Mouse (Mus musculus): ENCODE measurements around the gene Tarbp1. TPM values are rescaled to one million over a fixed set of nuclear protein-coding genes. Genes with fewer than 3 reads are reported as not detected.
"Not testable (repeated sequence)": the region's sequence is repeated elsewhere in the genome, so short reads cannot be mapped to it uniquely, and the experiment has no call there.

Tarbp1 gene
- polyA plus RNA-seq, 1 experiment from 2014 or later = 2.3 TPM

DNA sequence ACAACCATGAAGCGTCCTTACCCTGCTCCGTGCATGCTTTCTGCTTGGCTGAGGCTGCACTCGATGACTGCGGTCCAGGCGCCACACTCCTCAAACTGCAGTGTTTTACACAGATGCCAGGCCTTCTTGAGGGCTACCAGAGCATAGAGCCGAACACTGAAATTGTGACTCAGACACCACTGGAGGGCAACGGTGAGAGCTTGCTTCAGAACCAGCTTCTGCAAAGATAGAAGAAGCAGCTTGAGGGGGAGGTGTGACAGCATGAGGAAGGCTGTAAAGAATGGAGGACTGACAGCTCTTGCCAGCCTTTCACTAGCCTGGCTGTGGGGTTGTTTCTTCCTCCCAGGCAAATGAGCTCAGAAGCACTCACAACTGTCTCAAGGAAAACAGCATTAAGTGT is 41.0 kb downstream of the Tarbp1 start:
- 87% methylated on average over 7 of the region's 7 CpGs for WGBS
- Histone ChIP-seq H3K27me3 (no peaks in the 10 kb centered on the region), H3K36me3 (peaks cover 46% of the 10 kb centered on the region), H3K9me3 (no peaks in the 10 kb centered on the region), H3K4me3 (no peak overlapping the region), H3K4me2 (replicated peaks) (no peak overlapping the region), H3K4me1 (no peaks in the 10 kb centered on the region), H3K27ac (replicated peaks) (no peak overlapping the region), H3K9ac (replicated peaks) (no peak overlapping the region)
- no peak for ATAC-seq (ENCODE audit: low FRiP score, low read depth)

GRCm38 (mm10) chr8:126429635-126430034 is 45.2 kb downstream of the Tarbp1 start:
- Histone ChIP-seq H3K4me3 (no peak overlapping the region), H3K36me3 (peaks cover 60% of the 10 kb centered on the region), H3K27ac (replicated peaks) (no peak overlapping the region), H3K27me3 (no peaks in the 10 kb centered on the region), H3K4me1 (no peaks in the 10 kb centered on the region), H3K9ac (replicated peaks) (no peak overlapping the region), H3K9me3 (no peaks in the 10 kb centered on the region), H3K4me2 (replicated peaks) (no peak overlapping the region)
- WGBS = 94% methylated on average over 5 of the region's 5 CpGs
- no peak for ATAC-seq (ENCODE audit: low FRiP score, low read depth)

DNA sequence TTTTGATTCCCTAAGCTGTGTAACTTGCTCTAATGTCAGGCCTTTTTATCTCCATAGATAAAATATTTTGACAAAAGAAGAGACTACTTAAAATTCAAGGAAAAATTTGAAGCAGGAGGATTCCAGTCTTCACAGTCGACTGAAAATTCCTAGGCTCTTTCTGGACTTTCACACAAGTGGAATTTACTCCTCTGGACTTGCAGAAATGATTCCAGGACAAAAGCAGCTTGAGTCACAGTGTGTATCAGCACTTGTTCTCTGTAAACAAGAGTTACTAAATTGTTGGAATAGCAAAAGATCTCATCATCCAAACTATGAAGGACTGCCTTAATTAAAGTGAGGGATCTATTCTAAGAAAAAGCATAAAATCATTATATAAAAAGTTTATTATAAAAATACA is 49.9 kb downstream of the Tarbp1 start:
- WGBS = 80% methylated on average over 1 of the region's 1 CpGs
- H3K4me3 ChIP-seq = no peak overlapping the region
- no peak overlapping the region for H3K27ac ChIP-seq (replicated peaks)
- H3K4me2 ChIP-seq (replicated peaks) = no peak overlapping the region
- no peak for ATAC-seq (ENCODE audit: low FRiP score, low read depth)
- peaks cover 43% of the 10 kb centered on the region for H3K36me3 ChIP-seq
- H3K9me3 ChIP-seq = no peaks in the 10 kb centered on the region
- no peaks in the 10 kb centered on the region for H3K27me3 ChIP-seq
- H3K9ac ChIP-seq (replicated peaks) = no peak overlapping the region
- peaks cover 14% of the 10 kb centered on the region for H3K4me1 ChIP-seq

- Histone ChIP-seq H3K4me2 (replicated peaks) (no peak overlapping the region), H3K4me3 (no peak overlapping the region), H3K27me3 (no peaks in the 10 kb centered on the region), H3K36me3 (peaks cover 36% of the 10 kb centered on the region), H3K9me3 (no peaks in the 10 kb centered on the region), H3K9ac (replicated peaks) (no peak overlapping the region), H3K4me1 (peaks cover 14% of the 10 kb centered on the region), H3K27ac (replicated peaks) (no peak overlapping the region)
- 93% methylated on average over 4 of the region's 4 CpGs for WGBS
- no peak for ATAC-seq (ENCODE audit: low FRiP score, low read depth)
Observed at GRCm38 (mm10) chr8:126424163-126424562, 50.7 kb downstream of the Tarbp1 start.

GRCm38 (mm10) chr8:126422920-126423300 is 52.0 kb downstream of the Tarbp1 start:
- Histone ChIP-seq H3K9ac (replicated peaks) (peak overlapping the region; percentile 89), H3K27ac (replicated peaks) (peak overlapping the region; percentile 67), H3K36me3 (peaks cover 23% of the 10 kb centered on the region), H3K4me1 (peaks cover 14% of the 10 kb centered on the region), H3K9me3 (no peaks in the 10 kb centered on the region), H3K27me3 (no peaks in the 10 kb centered on the region), H3K4me3 (peak overlapping the region; percentile 92), H3K4me2 (replicated peaks) (peak overlapping the region; percentile 85)
- WGBS = 9% methylated on average over 9 of the region's 9 CpGs
- ATAC-seq (ENCODE audit: low FRiP score, low read depth) = peak; percentile 55

GRCm38 (mm10) chr8:126422174-126422919 is 52.5 kb downstream of the Tarbp1 start, which contains the start of gene Coa6:
Coa6 (plus strand) TSS chr8:126422515.
- H3K36me3 ChIP-seq = peaks cover 18% of the 10 kb centered on the region
- peak within 1 kb of the TSS; percentile 85 for H3K4me2 ChIP-seq (replicated peaks)
- peak within 1 kb of the TSS; percentile 89 for H3K9ac ChIP-seq (replicated peaks)
- no peaks in the 10 kb centered on the region for H3K9me3 ChIP-seq
- peak within 1 kb of the TSS; percentile 92 for H3K4me3 ChIP-seq
- ATAC-seq (ENCODE audit: low FRiP score, low read depth) = peak; percentile 98
- H3K27me3 ChIP-seq = no peaks in the 10 kb centered on the region
- peak within 1 kb of the TSS; percentile 67 for H3K27ac ChIP-seq (replicated peaks)
- peaks cover 14% of the 10 kb centered on the region for H3K4me1 ChIP-seq
- WGBS = under 1% methylated on average over 61 of the region's 61 CpGs

- H3K4me3 ChIP-seq = no peak overlapping the region
- no peaks in the 10 kb centered on the region for H3K9me3 ChIP-seq
- WGBS = 84% methylated on average over 3 of the region's 3 CpGs
Observed at GRCm38 (mm10) chr8:126420834-126421233, 54.0 kb downstream of the Tarbp1 start.

GRCm38 (mm10) chr8:126405030-126405429 is 69.8 kb downstream of the Tarbp1 start:
- no peak overlapping the region for H3K4me2 ChIP-seq (replicated peaks)
- no peaks in the 10 kb centered on the region for H3K9me3 ChIP-seq
- H3K9ac ChIP-seq (replicated peaks) = no peak overlapping the region
- no peak overlapping the region for H3K4me3 ChIP-seq
- ATAC-seq (ENCODE audit: low FRiP score, low read depth) = no peak
- no peaks in the 10 kb centered on the region for H3K4me1 ChIP-seq
- WGBS = 76% methylated on average over 4 of the region's 4 CpGs
- H3K27me3 ChIP-seq = no peaks in the 10 kb centered on the region; the same call in 1 of the 2 replicates
- no peaks in the 10 kb centered on the region for H3K36me3 ChIP-seq
- H3K27ac ChIP-seq (replicated peaks) = no peak overlapping the region

More at GRCm38 (mm10) chr8:126420834-126421233, 54.0 kb downstream of the Tarbp1 start:
- Histone ChIP-seq H3K27me3 (no peaks in the 10 kb centered on the region), H3K36me3 (peaks cover 3% of the 10 kb centered on the region), H3K4me2 (replicated peaks) (no peak overlapping the region), H3K4me1 (peaks cover 14% of the 10 kb centered on the region), H3K27ac (replicated peaks) (no peak overlapping the region), H3K9ac (replicated peaks) (no peak overlapping the region)
- ATAC-seq (ENCODE audit: low FRiP score, low read depth) = no peak

DNA sequence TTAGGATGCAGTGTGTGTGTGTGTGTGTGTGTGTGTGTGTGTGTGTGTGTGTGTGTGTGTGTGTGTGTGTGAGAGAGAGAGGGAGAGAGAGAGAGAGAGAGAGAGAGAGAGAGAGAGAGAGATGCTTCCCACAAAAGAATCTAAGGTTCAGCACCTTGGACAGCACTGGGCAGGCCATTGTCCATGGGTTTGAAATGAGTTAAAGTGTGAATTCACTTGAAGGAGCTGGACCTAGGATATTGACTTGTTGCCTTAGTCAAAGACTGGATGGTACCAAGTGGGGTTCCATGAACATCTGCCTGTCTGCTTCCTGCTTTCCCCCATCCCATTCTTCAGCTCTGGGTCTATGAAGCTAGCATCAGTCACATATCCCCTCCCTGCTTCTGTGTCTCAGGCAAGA is 70.3 kb downstream of the Tarbp1 start:
- not testable (repeated sequence) for H3K4me3 ChIP-seq; H3K27me3 ChIP-seq; H3K9me3 ChIP-seq; H3K9ac ChIP-seq (replicated peaks); H3K36me3 ChIP-seq; ATAC-seq (ENCODE audit: low FRiP score, low read depth); H3K27ac ChIP-seq (replicated peaks); H3K4me1 ChIP-seq; H3K4me2 ChIP-seq (replicated peaks)

- H3K9ac ChIP-seq (replicated peaks) = no peak overlapping the region
- H3K27me3 ChIP-seq = peaks cover 6% of the 10 kb centered on the region; the same call in 1 of the 2 replicates
- H3K27ac ChIP-seq (replicated peaks) = no peak overlapping the region
- peaks cover 7% of the 10 kb centered on the region for H3K4me1 ChIP-seq
- 59% methylated on average over 3 of the region's 3 CpGs for WGBS
- H3K4me2 ChIP-seq (replicated peaks) = no peak overlapping the region
- ATAC-seq (ENCODE audit: low FRiP score, low read depth) = no peak
- no peaks in the 10 kb centered on the region for H3K9me3 ChIP-seq
- no peak overlapping the region for H3K4me3 ChIP-seq
- H3K36me3 ChIP-seq = no peaks in the 10 kb centered on the region
Observed at GRCm38 (mm10) chr8:126398349-126398748, 76.5 kb downstream of the Tarbp1 start.

GRCm38 (mm10) chr8:126395917-126396316 is 78.9 kb downstream of the Tarbp1 start:
- 0 out of 2 replicates have a peak, but pooled peaks cover 6% of the 10 kb centered on the region for H3K27me3 ChIP-seq
- H3K4me1 ChIP-seq = peaks cover 7% of the 10 kb centered on the region
- H3K9me3 ChIP-seq = no peaks in the 10 kb centered on the region
- H3K4me3 ChIP-seq = no peak overlapping the region
- no peak overlapping the region for H3K9ac ChIP-seq (replicated peaks)
- no peak overlapping the region for H3K27ac ChIP-seq (replicated peaks)
- H3K36me3 ChIP-seq = no peaks in the 10 kb centered on the region
- ATAC-seq (ENCODE audit: low FRiP score, low read depth) = no peak
- no peak overlapping the region for H3K4me2 ChIP-seq (replicated peaks)
- 37% methylated on average over 5 of the region's 5 CpGs for WGBS

GRCm38 (mm10) chr8:126395386-126395785 is 79.5 kb downstream of the Tarbp1 start:
- Histone ChIP-seq H3K4me1 (peaks cover 7% of the 10 kb centered on the region), H3K4me3 (no peak overlapping the region), H3K9ac (replicated peaks) (no peak overlapping the region), H3K27me3 (0 out of 2 replicates have a peak, but pooled peaks cover 6% of the 10 kb centered on the region), H3K9me3 (no peaks in the 10 kb centered on the region), H3K27ac (replicated peaks) (no peak overlapping the region), H3K36me3 (no peaks in the 10 kb centered on the region), H3K4me2 (replicated peaks) (no peak overlapping the region)
- no peak for ATAC-seq (ENCODE audit: low FRiP score, low read depth)
- 64% methylated on average over 9 of the region's 9 CpGs for WGBS
